Mouse (Mus musculus): ENCODE measurements at regions not wholly inside any gene's neighbourhood (a gene's known extent, or its start where the extent isn't known, plus 50 kb on each side); places are given as distances from the start of the nearest gene placed in this dataset.

GRCm38 (mm10) chr4:106209975-106210374 is 106.0 kb upstream of the Usp24 start:
- Histone ChIP-seq H3K27me3 (ENCODE audit: control insufficient read depth, insufficient read depth, low read length) (no peaks in the 10 kb centered on the region), H3K36me3 (ENCODE audit: control insufficient read depth, insufficient read depth, low read length) (no peaks in the 10 kb centered on the region), H3K4me3 (ENCODE audit: low read depth, low read length) (no peak overlapping the region), H3K27ac (ENCODE audit: low read depth, low read length) (no peak overlapping the region), H3K9me3 (ENCODE audit: control insufficient read depth, low read length) (no peaks in the 10 kb centered on the region), H3K4me1 (ENCODE audit: control insufficient read depth, insufficient read depth, low read length) (no peaks in the 10 kb centered on the region), H3K4me2 (ENCODE audit: low read depth, low read length) (no peak overlapping the region), H3K9ac (replicated peaks; ENCODE audit: low read depth, low read length) (no peak overlapping the region)
- 87% methylated on average over 1 of the region's 1 CpGs for WGBS
- ATAC-seq (ENCODE audit: low read depth): no peak

- 87% methylated on average over 5 of the region's 5 CpGs for WGBS
- ATAC-seq (ENCODE audit: low read depth): no peak
These were observed 101.8 kb upstream of the Usp24 start for GRCm38 (mm10) chr4:106214170-106214569.

DNA sequence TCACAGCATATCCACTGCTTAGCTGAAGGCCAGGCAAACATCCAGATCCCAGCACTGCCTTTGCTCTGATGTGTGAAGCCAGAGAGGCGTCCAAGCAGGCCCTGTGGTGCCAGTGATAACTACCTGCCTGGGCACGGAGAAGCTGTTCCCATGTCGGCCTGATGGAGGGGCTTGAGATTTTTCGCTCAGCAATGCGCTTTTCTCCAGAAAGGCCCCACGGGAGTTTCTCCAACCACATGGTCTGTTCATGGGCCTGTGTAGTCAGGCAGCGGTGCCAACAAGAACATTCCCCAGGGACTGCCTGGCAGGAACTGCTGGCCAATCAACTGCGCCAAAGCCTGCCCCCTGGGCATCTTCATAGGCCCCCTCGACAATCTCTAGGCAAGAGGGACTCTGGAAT is 95.4 kb upstream of the Usp24 start:
- Histone ChIP-seq H3K9ac (replicated peaks; ENCODE audit: low read depth, low read length) (no peak overlapping the region), H3K36me3 (ENCODE audit: control insufficient read depth, insufficient read depth, low read length) (no peaks in the 10 kb centered on the region), H3K9me3 (ENCODE audit: control insufficient read depth, low read length) (no peaks in the 10 kb centered on the region), H3K4me1 (ENCODE audit: control insufficient read depth, insufficient read depth, low read length) (no peaks in the 10 kb centered on the region), H3K27me3 (ENCODE audit: control insufficient read depth, insufficient read depth, low read length) (no peaks in the 10 kb centered on the region), H3K4me2 (ENCODE audit: low read depth, low read length) (no peak overlapping the region), H3K27ac (ENCODE audit: low read depth, low read length) (no peak overlapping the region), H3K4me3 (ENCODE audit: low read depth, low read length) (no peak overlapping the region)
- ATAC-seq (ENCODE audit: low read depth): no peak
- WGBS: 52% methylated on average over 9 of the region's 9 CpGs

More at GRCm38 (mm10) chr4:106214170-106214569, 101.8 kb upstream of the Usp24 start:
- Histone ChIP-seq H3K27me3 (ENCODE audit: control insufficient read depth, insufficient read depth, low read length) (no peaks in the 10 kb centered on the region), H3K27ac (ENCODE audit: low read depth, low read length) (no peak overlapping the region), H3K4me2 (ENCODE audit: low read depth, low read length) (no peak overlapping the region), H3K36me3 (ENCODE audit: control insufficient read depth, insufficient read depth, low read length) (no peaks in the 10 kb centered on the region), H3K9me3 (ENCODE audit: control insufficient read depth, low read length) (no peaks in the 10 kb centered on the region), H3K4me1 (ENCODE audit: control insufficient read depth, insufficient read depth, low read length) (no peaks in the 10 kb centered on the region), H3K9ac (replicated peaks; ENCODE audit: low read depth, low read length) (no peak overlapping the region), H3K4me3 (ENCODE audit: low read depth, low read length) (no peak overlapping the region)

- Histone ChIP-seq H3K27me3 (ENCODE audit: control insufficient read depth, insufficient read depth, low read length) (no peaks in the 10 kb centered on the region), H3K4me3 (ENCODE audit: low read depth, low read length) (no peak overlapping the region), H3K27ac (ENCODE audit: low read depth, low read length) (no peak overlapping the region), H3K4me1 (ENCODE audit: control insufficient read depth, insufficient read depth, low read length) (no peaks in the 10 kb centered on the region), H3K4me2 (ENCODE audit: low read depth, low read length) (no peak overlapping the region), H3K9me3 (ENCODE audit: control insufficient read depth, low read length) (no peaks in the 10 kb centered on the region), H3K36me3 (ENCODE audit: control insufficient read depth, insufficient read depth, low read length) (no peaks in the 10 kb centered on the region), H3K9ac (replicated peaks; ENCODE audit: low read depth, low read length) (no peak overlapping the region)
- ATAC-seq (ENCODE audit: low read depth): peak; percentile 50; the same call in 1 of the 2 replicates
- 60% methylated on average over 12 of the region's 12 CpGs for WGBS
These were observed 90.7 kb upstream of the Usp24 start for GRCm38 (mm10) chr4:106225184-106225862.

GRCm38 (mm10) chr4:106227428-106227827 is 88.6 kb upstream of the Usp24 start:
- Histone ChIP-seq H3K9ac (replicated peaks; ENCODE audit: low read depth, low read length) (no peak overlapping the region), H3K4me1 (ENCODE audit: control insufficient read depth, insufficient read depth, low read length) (no peaks in the 10 kb centered on the region), H3K27me3 (ENCODE audit: control insufficient read depth, insufficient read depth, low read length) (no peaks in the 10 kb centered on the region), H3K27ac (ENCODE audit: low read depth, low read length) (no peak overlapping the region), H3K36me3 (ENCODE audit: control insufficient read depth, insufficient read depth, low read length) (no peaks in the 10 kb centered on the region), H3K4me2 (ENCODE audit: low read depth, low read length) (no peak overlapping the region), H3K9me3 (ENCODE audit: control insufficient read depth, low read length) (no peaks in the 10 kb centered on the region), H3K4me3 (ENCODE audit: low read depth, low read length) (no peak overlapping the region)
- WGBS: 73% methylated on average over 8 of the region's 8 CpGs
- ATAC-seq (ENCODE audit: low read depth): no peak

DNA sequence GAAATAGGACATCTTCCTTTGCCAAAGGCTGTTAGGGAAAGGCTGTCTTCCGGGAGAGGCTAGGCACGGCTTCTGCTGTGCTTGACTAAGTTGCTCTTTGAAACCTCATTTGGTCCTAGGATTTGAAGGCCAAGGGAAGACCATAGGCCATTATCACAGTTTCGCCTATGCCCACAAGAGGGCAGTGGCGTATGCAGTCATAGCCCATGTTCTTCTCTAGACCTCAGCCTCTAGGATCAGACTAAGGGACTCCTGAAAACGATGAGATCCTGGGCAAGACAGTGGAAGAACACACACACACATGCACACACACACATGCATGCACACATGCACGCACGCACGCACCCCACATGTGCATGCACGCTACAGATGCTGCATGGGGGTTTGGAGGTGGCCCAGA is 87.5 kb upstream of the Usp24 start:
- Histone ChIP-seq H3K27me3 (ENCODE audit: control insufficient read depth, insufficient read depth, low read length) (no peaks in the 10 kb centered on the region), H3K4me2 (ENCODE audit: low read depth, low read length) (no peak overlapping the region), H3K4me3 (ENCODE audit: low read depth, low read length) (no peak overlapping the region), H3K36me3 (ENCODE audit: control insufficient read depth, insufficient read depth, low read length) (no peaks in the 10 kb centered on the region), H3K27ac (ENCODE audit: low read depth, low read length) (no peak overlapping the region), H3K4me1 (ENCODE audit: control insufficient read depth, insufficient read depth, low read length) (no peaks in the 10 kb centered on the region), H3K9me3 (ENCODE audit: control insufficient read depth, low read length) (no peaks in the 10 kb centered on the region), H3K9ac (replicated peaks; ENCODE audit: low read depth, low read length) (no peak overlapping the region)
- ATAC-seq (ENCODE audit: low read depth): peak; percentile 58; the same call in 1 of the 2 replicates
- 45% methylated on average over 9 of the region's 9 CpGs for WGBS

GRCm38 (mm10) chr4:106229526-106229925 is 86.5 kb upstream of the Usp24 start:
- Histone ChIP-seq H3K27me3 (ENCODE audit: control insufficient read depth, insufficient read depth, low read length) (no peaks in the 10 kb centered on the region), H3K4me1 (ENCODE audit: control insufficient read depth, insufficient read depth, low read length) (no peaks in the 10 kb centered on the region), H3K4me2 (ENCODE audit: low read depth, low read length) (no peak overlapping the region), H3K27ac (ENCODE audit: low read depth, low read length) (no peak overlapping the region), H3K9ac (replicated peaks; ENCODE audit: low read depth, low read length) (no peak overlapping the region), H3K4me3 (ENCODE audit: low read depth, low read length) (no peak overlapping the region), H3K9me3 (ENCODE audit: control insufficient read depth, low read length) (no peaks in the 10 kb centered on the region), H3K36me3 (ENCODE audit: control insufficient read depth, insufficient read depth, low read length) (no peaks in the 10 kb centered on the region)
- no peak for ATAC-seq (ENCODE audit: low read depth)
- 77% methylated on average over 3 of the region's 3 CpGs for WGBS

DNA sequence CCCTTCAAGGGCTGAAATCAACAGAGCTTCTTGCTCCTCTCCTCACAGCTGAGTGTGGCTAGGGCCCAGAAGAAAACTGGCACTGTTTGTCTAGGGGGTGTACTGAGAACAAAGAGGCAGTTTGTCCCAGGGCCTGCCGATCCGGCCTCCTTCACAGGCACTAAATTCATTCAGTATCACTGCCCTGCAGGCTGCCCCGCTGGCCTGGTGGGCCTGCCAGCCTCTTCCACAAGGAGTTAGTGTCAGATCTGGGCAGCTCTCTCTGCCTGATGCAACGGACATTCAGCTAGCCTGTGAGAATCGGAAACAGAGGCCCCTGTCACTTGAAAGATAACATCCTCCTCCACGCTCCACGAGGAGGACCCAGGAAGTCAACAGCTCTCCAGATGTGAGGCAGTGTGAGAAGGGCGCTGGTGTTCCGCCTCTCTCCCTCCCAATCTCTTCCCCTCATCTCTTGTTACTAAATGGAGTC is 83.5 kb upstream of the Usp24 start:
- H3K4me2 ChIP-seq (ENCODE audit: low read depth, low read length): no peak overlapping the region
- no peaks in the 10 kb centered on the region for H3K27me3 ChIP-seq (ENCODE audit: control insufficient read depth, insufficient read depth, low read length)
- H3K27ac ChIP-seq (ENCODE audit: low read depth, low read length): peak overlapping the region; percentile 16
- no peak overlapping the region for H3K4me3 ChIP-seq (ENCODE audit: low read depth, low read length)
- no peaks in the 10 kb centered on the region for H3K36me3 ChIP-seq (ENCODE audit: control insufficient read depth, insufficient read depth, low read length)
- 45% methylated on average over 9 of the region's 9 CpGs for WGBS
- no peaks in the 10 kb centered on the region for H3K9me3 ChIP-seq (ENCODE audit: control insufficient read depth, low read length)
- H3K4me1 ChIP-seq (ENCODE audit: control insufficient read depth, insufficient read depth, low read length): no peaks in the 10 kb centered on the region
- H3K9ac ChIP-seq (replicated peaks; ENCODE audit: low read depth, low read length): no peak overlapping the region
- ATAC-seq (ENCODE audit: low read depth): peak; percentile 76

DNA sequence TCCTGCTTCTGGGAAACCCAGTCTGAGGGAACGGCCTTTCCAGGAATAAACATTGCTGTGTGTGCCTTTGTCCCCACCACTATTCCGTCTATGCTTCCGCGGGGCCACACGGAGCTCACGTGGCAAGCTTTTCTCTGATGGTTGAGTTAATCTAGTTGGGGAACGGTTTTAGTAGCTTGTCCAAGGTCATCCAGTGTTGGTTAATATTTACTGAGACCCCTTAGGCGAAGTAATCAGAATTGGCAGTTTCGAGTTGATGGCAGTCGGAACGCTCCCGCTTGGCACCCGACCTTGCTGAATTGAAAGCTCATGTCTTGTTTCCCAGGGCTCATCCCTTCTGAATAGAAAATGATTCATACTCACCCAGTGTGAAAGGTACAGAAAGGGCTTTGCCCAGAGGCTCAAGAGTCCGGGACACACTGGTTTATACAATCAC is 71.6 kb upstream of the Usp24 start:
- ATAC-seq (ENCODE audit: low read depth): no peak
- no peak overlapping the region for H3K27ac ChIP-seq (ENCODE audit: low read depth, low read length)
- 92% methylated on average over 14 of the region's 14 CpGs for WGBS

More for the DNA sequence above, 71.6 kb upstream of the Usp24 start:
- H3K27me3 ChIP-seq (ENCODE audit: control insufficient read depth, insufficient read depth, low read length): no peaks in the 10 kb centered on the region
- H3K4me2 ChIP-seq (ENCODE audit: low read depth, low read length): no peak overlapping the region
- H3K4me3 ChIP-seq (ENCODE audit: low read depth, low read length): no peak overlapping the region
- H3K36me3 ChIP-seq (ENCODE audit: control insufficient read depth, insufficient read depth, low read length): no peaks in the 10 kb centered on the region
- no peaks in the 10 kb centered on the region for H3K9me3 ChIP-seq (ENCODE audit: control insufficient read depth, low read length)
- no peaks in the 10 kb centered on the region for H3K4me1 ChIP-seq (ENCODE audit: control insufficient read depth, insufficient read depth, low read length)
- no peak overlapping the region for H3K9ac ChIP-seq (replicated peaks; ENCODE audit: low read depth, low read length)

Measured in neural tube, embryonic 14.5 days (tissue).